Mouse (Mus musculus): Measurements from ENCODE around the gene Atp5f1. TPM values are rescaled to one million over a fixed set of nuclear protein-coding genes. Genes with fewer than 3 reads are reported as not detected.
A peak's percentile ranks its signal among the peaks of the same experiment; 100 is the strongest.

Gene Atp5f1
- polyA plus RNA-seq, 1 experiment, result 148 TPM

- DNase-seq, result no peak
- TF ChIP-seq CTCF (IDR thresholded peaks at IDR 0.05; ENCODE audit: borderline replicate concordance, control insufficient read depth, extremely low read depth, insufficient read depth, low read length, poor library complexity), result no peak
- no peak for TF ChIP-seq POLR2A (IDR thresholded peaks at IDR 0.05; ENCODE audit: control insufficient read depth, extremely low read depth, insufficient read depth, low read length, poor library complexity)
- Histone ChIP-seq H3K36me3 (ENCODE audit: control insufficient read depth, insufficient read depth, low read length) (no peaks in the 10 kb centered on the region), H3K27ac (ENCODE audit: control insufficient read depth, insufficient read depth, low read length) (no peak overlapping the region), H3K4me1 (replicated peaks; ENCODE audit: control insufficient read depth, insufficient read depth, low read length) (peaks cover 15% of the 10 kb centered on the region), H3K27me3 (ENCODE audit: control insufficient read depth, insufficient read depth, low read length) (no peaks in the 10 kb centered on the region), H3K4me3 (ENCODE audit: control insufficient read depth, insufficient read depth, low read length) (no peak overlapping the region)
- 98% methylated on average over 9 of the region's 9 CpGs for WGBS
Observed at GRCm38 (mm10) chr3:105904721-105905120, 55.2 kb downstream of the Atp5f1 start.

- TF ChIP-seq CTCF (IDR thresholded peaks at IDR 0.05; ENCODE audit: borderline replicate concordance, control insufficient read depth, extremely low read depth, insufficient read depth, low read length, poor library complexity) (no peak), POLR2A (IDR thresholded peaks at IDR 0.05; ENCODE audit: control insufficient read depth, extremely low read depth, insufficient read depth, low read length, poor library complexity) (no peak)
- no peaks in the 10 kb centered on the region for H3K27me3 ChIP-seq (ENCODE audit: control insufficient read depth, insufficient read depth, low read length)
- no peak for DNase-seq
- peaks cover 15% of the 10 kb centered on the region for H3K4me1 ChIP-seq (replicated peaks; ENCODE audit: control insufficient read depth, insufficient read depth, low read length)
- H3K36me3 ChIP-seq (ENCODE audit: control insufficient read depth, insufficient read depth, low read length), result no peaks in the 10 kb centered on the region
- H3K4me3 ChIP-seq (ENCODE audit: control insufficient read depth, insufficient read depth, low read length), result no peak overlapping the region
- H3K27ac ChIP-seq (ENCODE audit: control insufficient read depth, insufficient read depth, low read length), result no peak overlapping the region
- WGBS, result 50% methylated on average over 4 of the region's 4 CpGs
Observed at GRCm38 (mm10) chr3:105904213-105904612, 55.7 kb downstream of the Atp5f1 start.

- TF ChIP-seq POLR2A (IDR thresholded peaks at IDR 0.05; ENCODE audit: control insufficient read depth, extremely low read depth, insufficient read depth, low read length, poor library complexity) (no peak), CTCF (IDR thresholded peaks at IDR 0.05; ENCODE audit: borderline replicate concordance, control insufficient read depth, extremely low read depth, insufficient read depth, low read length, poor library complexity) (no peak)
- peaks cover 15% of the 10 kb centered on the region for H3K4me1 ChIP-seq (replicated peaks; ENCODE audit: control insufficient read depth, insufficient read depth, low read length)
- 85% methylated on average over 4 of the region's 4 CpGs for WGBS
- no peak overlapping the region for H3K4me3 ChIP-seq (ENCODE audit: control insufficient read depth, insufficient read depth, low read length)
- H3K27ac ChIP-seq (ENCODE audit: control insufficient read depth, insufficient read depth, low read length), result no peak overlapping the region
- no peak for DNase-seq
- H3K36me3 ChIP-seq (ENCODE audit: control insufficient read depth, insufficient read depth, low read length), result no peaks in the 10 kb centered on the region
- no peaks in the 10 kb centered on the region for H3K27me3 ChIP-seq (ENCODE audit: control insufficient read depth, insufficient read depth, low read length)
Observed at GRCm38 (mm10) chr3:105901468-105901867, 58.4 kb downstream of the Atp5f1 start.

- TF ChIP-seq CTCF (IDR thresholded peaks at IDR 0.05; ENCODE audit: borderline replicate concordance, control insufficient read depth, extremely low read depth, insufficient read depth, low read length, poor library complexity) (no peak), POLR2A (IDR thresholded peaks at IDR 0.05; ENCODE audit: control insufficient read depth, extremely low read depth, insufficient read depth, low read length, poor library complexity) (no peak)
- H3K36me3 ChIP-seq (ENCODE audit: control insufficient read depth, insufficient read depth, low read length), result no peaks in the 10 kb centered on the region
- 10% methylated on average over 3 of the region's 3 CpGs for WGBS
- no peak overlapping the region for H3K4me3 ChIP-seq (ENCODE audit: control insufficient read depth, insufficient read depth, low read length)
- no peaks in the 10 kb centered on the region for H3K27me3 ChIP-seq (ENCODE audit: control insufficient read depth, insufficient read depth, low read length)
- H3K4me1 ChIP-seq (replicated peaks; ENCODE audit: control insufficient read depth, insufficient read depth, low read length), result peaks cover 15% of the 10 kb centered on the region
- DNase-seq, result no peak
- H3K27ac ChIP-seq (ENCODE audit: control insufficient read depth, insufficient read depth, low read length), result no peak overlapping the region
Observed at GRCm38 (mm10) chr3:105900716-105901115, 59.2 kb downstream of the Atp5f1 start.

- 48% methylated on average over 6 of the region's 6 CpGs for WGBS
- Histone ChIP-seq H3K27ac (ENCODE audit: control insufficient read depth, insufficient read depth, low read length) (no peak overlapping the region), H3K4me3 (ENCODE audit: control insufficient read depth, insufficient read depth, low read length) (no peak overlapping the region)
Observed at GRCm38 (mm10) chr3:105900266-105900665, 59.6 kb downstream of the Atp5f1 start.

GRCm38 (mm10) chr3:105899394-105900147 lies 60.3 kb downstream of the Atp5f1 start:
- no peaks in the 10 kb centered on the region for H3K36me3 ChIP-seq (ENCODE audit: control insufficient read depth, insufficient read depth, low read length)
- DNase-seq, result peak; percentile 83
- TF ChIP-seq POLR2A (IDR thresholded peaks at IDR 0.05; ENCODE audit: control insufficient read depth, extremely low read depth, insufficient read depth, low read length, poor library complexity), result no peak
- peak; percentile 73; the same call in 1 of the 2 replicates for TF ChIP-seq CTCF (IDR thresholded peaks at IDR 0.05; ENCODE audit: borderline replicate concordance, control insufficient read depth, extremely low read depth, insufficient read depth, low read length, poor library complexity)
- no peak overlapping the region for H3K4me3 ChIP-seq (ENCODE audit: control insufficient read depth, insufficient read depth, low read length)
- no peaks in the 10 kb centered on the region for H3K27me3 ChIP-seq (ENCODE audit: control insufficient read depth, insufficient read depth, low read length)
- peaks cover 22% of the 10 kb centered on the region for H3K4me1 ChIP-seq (replicated peaks; ENCODE audit: control insufficient read depth, insufficient read depth, low read length)
- 46% methylated on average over 8 of the region's 8 CpGs for WGBS
- H3K27ac ChIP-seq (ENCODE audit: control insufficient read depth, insufficient read depth, low read length), result no peak overlapping the region

More at GRCm38 (mm10) chr3:105900266-105900665, 59.6 kb downstream of the Atp5f1 start:
- no peaks in the 10 kb centered on the region for H3K36me3 ChIP-seq (ENCODE audit: control insufficient read depth, insufficient read depth, low read length)
- H3K27me3 ChIP-seq (ENCODE audit: control insufficient read depth, insufficient read depth, low read length), result no peaks in the 10 kb centered on the region
- no peak for DNase-seq
- TF ChIP-seq CTCF (IDR thresholded peaks at IDR 0.05; ENCODE audit: borderline replicate concordance, control insufficient read depth, extremely low read depth, insufficient read depth, low read length, poor library complexity), result no peak
- TF ChIP-seq POLR2A (IDR thresholded peaks at IDR 0.05; ENCODE audit: control insufficient read depth, extremely low read depth, insufficient read depth, low read length, poor library complexity), result no peak
- peaks cover 19% of the 10 kb centered on the region for H3K4me1 ChIP-seq (replicated peaks; ENCODE audit: control insufficient read depth, insufficient read depth, low read length)
